Mouse (Mus musculus): Measurements from ENCODE around the gene Marveld3. TPM values are rescaled to one million over a fixed set of nuclear protein-coding genes. Genes with fewer than 3 reads are reported as not detected.

Marveld3 gene
- polyA plus RNA-seq, 1 experiment from 2014 or later: 0.50 TPM

- peaks cover 56% of the 10 kb centered on the region for H3K27me3 ChIP-seq
- H3K4me2 ChIP-seq: no peak overlapping the region
- H3K9ac ChIP-seq (replicated peaks): no peak overlapping the region
- WGBS: 25% methylated on average over 9 of the region's 9 CpGs
- no peak overlapping the region for H3K27ac ChIP-seq
- H3K9me3 ChIP-seq: no peaks in the 10 kb centered on the region
- H3K4me1 ChIP-seq (replicated peaks): peaks cover 28% of the 10 kb centered on the region
- peaks cover 30% of the 10 kb centered on the region for H3K36me3 ChIP-seq
- H3K4me3 ChIP-seq (replicated peaks): no peak overlapping the region
- ATAC-seq (ENCODE audit: insufficient number of reproducible peaks, insufficient read depth, low FRiP score, low TSS enrichment, low read depth): 0 out of 2 replicates have a peak, but pooled peaks have one; percentile 20
Measured at GRCm38 (mm10) chr8:109945153-109945632, 16.8 kb downstream of the Marveld3 start.

- H3K4me3 ChIP-seq (replicated peaks): no peak overlapping the region
- H3K27me3 ChIP-seq: peaks cover 24% of the 10 kb centered on the region
- ATAC-seq (ENCODE audit: insufficient number of reproducible peaks, insufficient read depth, low FRiP score, low TSS enrichment, low read depth): no peak
- no peak overlapping the region for H3K27ac ChIP-seq
- no peak overlapping the region for H3K9ac ChIP-seq (replicated peaks)
- 87% methylated on average over 2 of the region's 2 CpGs for WGBS
- H3K36me3 ChIP-seq: peaks cover 59% of the 10 kb centered on the region
- peaks cover 15% of the 10 kb centered on the region for H3K4me1 ChIP-seq (replicated peaks)
- H3K9me3 ChIP-seq: no peaks in the 10 kb centered on the region
- H3K4me2 ChIP-seq: no peak overlapping the region
Measured at GRCm38 (mm10) chr8:109941606-109942360, 20.2 kb downstream of the Marveld3 start.

DNA sequence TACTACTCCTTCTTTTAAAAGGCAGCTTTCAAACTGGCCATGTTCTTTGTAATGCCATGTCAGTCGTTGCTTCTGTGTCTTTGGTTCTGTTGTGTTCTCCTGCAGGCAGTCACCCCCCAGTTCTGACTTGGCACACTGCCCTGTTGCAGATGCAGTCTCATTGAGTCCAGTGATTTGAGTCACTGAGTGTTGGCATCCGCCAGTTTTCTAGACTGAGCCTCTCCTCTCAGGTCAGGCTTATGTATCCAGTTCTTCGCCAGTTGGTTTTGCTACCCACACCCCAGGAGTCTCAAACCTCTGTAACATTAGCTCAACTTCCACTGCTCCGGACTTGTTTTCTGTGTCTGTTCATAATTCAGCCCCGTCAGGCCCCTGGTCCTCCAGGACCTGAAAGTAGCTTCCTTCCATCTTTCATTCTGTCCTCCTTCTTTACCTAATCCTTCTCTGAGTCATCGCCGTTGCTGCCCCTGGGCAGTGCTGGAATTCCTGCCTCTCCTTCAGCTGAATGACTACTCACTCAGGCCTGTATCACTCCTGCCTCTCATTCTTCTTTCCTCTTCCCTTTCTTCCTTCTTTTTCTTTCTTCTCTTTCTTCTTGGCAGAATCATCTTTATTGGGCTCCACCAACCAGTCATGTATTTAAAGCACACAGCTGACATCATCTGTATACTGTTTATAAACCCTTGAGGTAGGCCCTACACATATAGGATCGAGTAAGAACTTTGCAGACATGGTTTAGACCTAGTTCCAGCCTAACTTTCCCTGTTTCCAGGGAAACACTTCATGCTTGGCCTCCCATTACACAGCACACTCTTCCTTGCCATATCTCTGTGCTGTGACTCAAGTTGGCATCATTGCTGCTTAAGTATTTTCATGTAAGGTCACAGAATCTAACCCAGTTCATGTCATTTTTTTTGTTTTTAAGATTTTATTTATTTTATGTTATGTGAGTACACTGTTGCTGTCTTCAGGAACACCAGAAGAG lies 41.3 kb downstream of the Marveld3 start:
- Histone ChIP-seq H3K27me3 (no peaks in the 10 kb centered on the region), H3K9me3 (no peaks in the 10 kb centered on the region), H3K4me1 (replicated peaks) (no peaks in the 10 kb centered on the region), H3K36me3 (peaks cover 80% of the 10 kb centered on the region), H3K27ac (no peak overlapping the region), H3K4me2 (no peak overlapping the region), H3K4me3 (replicated peaks) (no peak overlapping the region), H3K9ac (replicated peaks) (no peak overlapping the region)
- 91% methylated on average over 8 of the region's 8 CpGs for WGBS
- no peak for ATAC-seq (ENCODE audit: insufficient number of reproducible peaks, insufficient read depth, low FRiP score, low TSS enrichment, low read depth)

- no peaks in the 10 kb centered on the region for H3K4me1 ChIP-seq (replicated peaks)
- peaks cover 91% of the 10 kb centered on the region for H3K36me3 ChIP-seq
- H3K9ac ChIP-seq (replicated peaks): no peak overlapping the region
- ATAC-seq (ENCODE audit: insufficient number of reproducible peaks, insufficient read depth, low FRiP score, low TSS enrichment, low read depth): no peak
- H3K27me3 ChIP-seq: no peaks in the 10 kb centered on the region
- 47% methylated on average over 4 of the region's 4 CpGs for WGBS
- no peaks in the 10 kb centered on the region for H3K9me3 ChIP-seq
- no peak overlapping the region for H3K4me3 ChIP-seq (replicated peaks)
- no peak overlapping the region for H3K27ac ChIP-seq
- no peak overlapping the region for H3K4me2 ChIP-seq
Measured at GRCm38 (mm10) chr8:109917277-109917676, 44.7 kb downstream of the Marveld3 start.

- Histone ChIP-seq H3K9ac (replicated peaks) (no peak overlapping the region), H3K4me3 (replicated peaks) (no peak overlapping the region), H3K9me3 (no peaks in the 10 kb centered on the region), H3K27me3 (no peaks in the 10 kb centered on the region), H3K4me2 (no peak overlapping the region), H3K27ac (no peak overlapping the region), H3K4me1 (replicated peaks) (no peaks in the 10 kb centered on the region), H3K36me3 (peaks cover 74% of the 10 kb centered on the region)
- WGBS: 95% methylated on average over 4 of the region's 4 CpGs
- no peak for ATAC-seq (ENCODE audit: insufficient number of reproducible peaks, insufficient read depth, low FRiP score, low TSS enrichment, low read depth)
Measured at GRCm38 (mm10) chr8:109907376-109907775, 54.6 kb downstream of the Marveld3 start.

- Histone ChIP-seq H3K4me3 (replicated peaks) (no peak overlapping the region), H3K36me3 (peaks cover 70% of the 10 kb centered on the region), H3K27ac (no peak overlapping the region), H3K9ac (replicated peaks) (no peak overlapping the region), H3K4me1 (replicated peaks) (no peaks in the 10 kb centered on the region), H3K27me3 (no peaks in the 10 kb centered on the region), H3K9me3 (no peaks in the 10 kb centered on the region), H3K4me2 (no peak overlapping the region)
- 91% methylated on average over 3 of the region's 3 CpGs for WGBS
- no peak for ATAC-seq (ENCODE audit: insufficient number of reproducible peaks, insufficient read depth, low FRiP score, low TSS enrichment, low read depth)
Measured at GRCm38 (mm10) chr8:109906907-109907306, 55.1 kb downstream of the Marveld3 start.

- no peak overlapping the region for H3K4me2 ChIP-seq
- H3K36me3 ChIP-seq: peaks cover 58% of the 10 kb centered on the region
- H3K4me1 ChIP-seq (replicated peaks): no peaks in the 10 kb centered on the region
- no peaks in the 10 kb centered on the region for H3K9me3 ChIP-seq
- no peak for ATAC-seq (ENCODE audit: insufficient number of reproducible peaks, insufficient read depth, low FRiP score, low TSS enrichment, low read depth)
- no peak overlapping the region for H3K4me3 ChIP-seq (replicated peaks)
- no peak overlapping the region for H3K27ac ChIP-seq
- 83% methylated on average over 1 of the region's 1 CpGs for WGBS
- H3K9ac ChIP-seq (replicated peaks): no peak overlapping the region
- H3K27me3 ChIP-seq: no peaks in the 10 kb centered on the region
Measured at GRCm38 (mm10) chr8:109904928-109905668, 56.9 kb downstream of the Marveld3 start.

DNA sequence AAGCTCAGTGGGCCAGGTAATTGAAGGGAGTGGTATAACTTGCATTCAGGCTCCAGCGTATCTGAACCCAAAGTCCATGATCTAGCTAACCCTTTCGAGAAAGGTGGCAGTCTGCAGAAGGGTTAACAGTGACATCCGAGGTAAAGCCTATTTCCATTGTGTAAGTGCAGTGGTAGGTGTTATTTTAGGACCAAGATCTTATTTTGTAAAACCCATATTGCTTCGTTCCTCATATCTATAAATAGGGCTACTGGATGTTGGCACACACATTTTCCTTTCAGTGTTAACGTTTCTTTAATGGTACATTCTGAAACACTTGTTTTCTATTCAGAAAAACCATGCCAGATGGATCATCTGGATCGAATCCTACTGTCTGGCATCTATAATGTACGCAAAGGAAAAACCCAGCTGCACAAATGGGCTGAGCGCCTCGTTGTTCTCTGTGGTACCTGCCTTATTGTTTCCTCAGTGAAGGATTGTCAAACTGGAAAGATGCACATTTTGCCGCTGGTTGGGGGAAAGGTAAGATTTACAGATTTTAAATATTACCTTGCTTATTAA lies 58.0 kb downstream of the Marveld3 start:
- no peak overlapping the region for H3K4me3 ChIP-seq (replicated peaks)
- H3K9ac ChIP-seq (replicated peaks): no peak overlapping the region
- ATAC-seq (ENCODE audit: insufficient number of reproducible peaks, insufficient read depth, low FRiP score, low TSS enrichment, low read depth): no peak
- H3K9me3 ChIP-seq: no peaks in the 10 kb centered on the region
- H3K4me2 ChIP-seq: no peak overlapping the region
- WGBS: 87% methylated on average over 10 of the region's 10 CpGs
- H3K27ac ChIP-seq: no peak overlapping the region
- no peaks in the 10 kb centered on the region for H3K27me3 ChIP-seq
- peaks cover 47% of the 10 kb centered on the region for H3K36me3 ChIP-seq
- H3K4me1 ChIP-seq (replicated peaks): no peaks in the 10 kb centered on the region

DNA sequence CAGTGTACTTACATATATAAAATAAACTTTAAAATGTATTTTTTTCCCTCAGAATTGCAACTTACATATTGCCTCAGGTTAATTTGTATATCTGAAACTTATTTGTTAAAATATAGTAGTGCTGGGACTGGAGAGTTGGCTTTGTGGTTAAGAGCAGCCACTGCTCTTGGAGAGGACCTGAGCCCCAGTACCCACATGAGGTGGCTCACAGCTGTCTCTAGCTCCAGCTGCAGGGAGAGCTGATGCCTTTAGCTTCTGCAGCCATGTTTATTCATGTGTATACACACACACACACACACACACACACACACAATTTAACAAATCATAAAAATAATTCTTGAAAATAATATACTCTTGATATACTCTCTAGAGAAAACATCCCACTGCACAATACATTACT lies 59.6 kb downstream of the Marveld3 start:
- Histone ChIP-seq H3K4me3 (replicated peaks) (no peak overlapping the region), H3K27ac (no peak overlapping the region), H3K27me3 (no peaks in the 10 kb centered on the region), H3K36me3 (peaks cover 34% of the 10 kb centered on the region), H3K9ac (replicated peaks) (no peak overlapping the region), H3K9me3 (no peaks in the 10 kb centered on the region), H3K4me2 (no peak overlapping the region), H3K4me1 (replicated peaks) (no peaks in the 10 kb centered on the region)
- ATAC-seq (ENCODE audit: insufficient number of reproducible peaks, insufficient read depth, low FRiP score, low TSS enrichment, low read depth): no peak

Data from limb, embryonic 12.5 days (tissue).